Mouse (Mus musculus) midbrain, embryonic 11.5 days (tissue): ENCODE data around the gene Trem2. TPM values are rescaled to one million over a fixed set of nuclear protein-coding genes. Genes with fewer than 3 reads are reported as not detected.
"Not testable (repeated sequence)": the region's sequence is repeated elsewhere in the genome, so short reads cannot be mapped to it uniquely, and the experiment has no call there.

Source experiments
- ATAC-seq: fragments of 200-750 bp; cut with Nextera tagmentation; 2 replicates; pipeline ENCODE4 v1.8.0; 2017; ENCODE audit warnings: moderate TSS enrichment, moderate library complexity; ENCODE audit not compliant: low FRiP score
- DNase-seq: peaks from one replicate; pipeline ENCODE4 v3.0.0; 2015; ENCODE audit warnings: low spot score; ENCODE audit errors: missing footprints
- H3K27ac ChIP-seq: fragments of 300-500 bp; sonication (generic); 2 replicates; pipeline ENCODE4 v1.5.1; 2014; ENCODE audit warnings: low read depth, low read length
- H3K27me3 ChIP-seq: fragments of 300-500 bp; sonication (generic); 2 replicates; pipeline ENCODE4 v1.6.1; 2014; ENCODE audit warnings: mild to moderate bottlenecking, low read length, moderate library complexity, mixed read lengths; ENCODE audit not compliant: control insufficient read depth, insufficient read depth
- H3K36me3 ChIP-seq: fragments of 300-500 bp; sonication (generic); 2 replicates; pipeline ENCODE4 v1.6.1; 2014; ENCODE audit warnings: mild to moderate bottlenecking, low read length, moderate library complexity, mixed read lengths; ENCODE audit not compliant: control insufficient read depth, insufficient read depth
- H3K4me1 ChIP-seq: fragments of 300-500 bp; sonication (generic); 2 replicates; pipeline ENCODE4 v1.6.1; 2014; ENCODE audit warnings: low read length; ENCODE audit not compliant: control insufficient read depth, insufficient read depth
- H3K4me2 ChIP-seq: fragments of 300-500 bp; sonication (generic); 2 replicates; pipeline ENCODE4 v1.6.1; 2014; ENCODE audit warnings: mild to moderate bottlenecking, moderate library complexity
- H3K4me3 ChIP-seq: fragments of 300-500 bp; sonication (generic); 2 replicates; pipeline ENCODE4 v1.5.1; 2014; ENCODE audit warnings: low read depth, low read length
- H3K9ac ChIP-seq: fragments of 300-500 bp; sonication (generic); 2 replicates; pipeline ENCODE4 v1.6.1; 2014; ENCODE audit warnings: low read length
- H3K9me3 ChIP-seq: fragments of 300-500 bp; sonication (generic); 2 replicates; pipeline ENCODE4 v1.6.1; 2016; ENCODE audit warnings: low read length; ENCODE audit not compliant: control insufficient read depth
- WGBS: fragments of 180-500 bp; shearing (Covaris S2); extraction: QIAGEN DNeasy Blood & Tissue Kit; methylation state at CpG from one replicate; pipeline ENCODE4 v1.1.7; 2014; 5-methylcytosine and 5-hydroxymethylcytosine counted together
- polyA plus RNA-seq: library from polyadenylated mRNA; unstranded; fragments of >200 nt; fragmentation: Nextera tagmentation; extraction: Ambion mirVana; gene quantifications from 2 replicates; pipeline ENCODE4 v1.2.1, GENCODE M21; 2014

Trem2 gene
- 2.7 and 2.9 TPM in 2 replicates for polyA plus RNA-seq

- DNase-seq (no peak), ATAC-seq (no peak)
- Histone ChIP-seq H3K4me3 (no peak within 1 kb of the TSS), H3K4me1 (no peaks in the 10 kb centered on the region), H3K9me3 (no peaks in the 10 kb centered on the region), H3K36me3 (no peaks in the 10 kb centered on the region), H3K9ac (no peak within 1 kb of the TSS), H3K27me3 (no peaks in the 10 kb centered on the region), H3K27ac (no peak within 1 kb of the TSS), H3K4me2 (no peak within 1 kb of the TSS)
- WGBS, result 87% methylated on average over 5 of the region's 5 CpGs
Measured at GRCm38 (mm10) chr17:48346231-48346630, at the start of gene Trem2. Trem2 (plus strand) TSS chr17:48346401.

GRCm38 (mm10) chr17:48299203-48299602 is 47.0 kb upstream of the Trem2 start, which contains the start of gene Treml2:
Treml2 (plus strand) TSS chr17:48299498.
- DNase-seq, result no peak
- H3K9ac ChIP-seq, result no peak within 1 kb of the TSS
- no peak within 1 kb of the TSS for H3K27ac ChIP-seq
- H3K4me2 ChIP-seq, result no peak within 1 kb of the TSS
- WGBS, result 35% methylated on average over 3 of the region's 4 CpGs
- no peaks in the 10 kb centered on the region for H3K4me1 ChIP-seq
- no peak within 1 kb of the TSS for H3K4me3 ChIP-seq
- H3K27me3 ChIP-seq, result no peaks in the 10 kb centered on the region
- H3K9me3 ChIP-seq, result no peaks in the 10 kb centered on the region
- ATAC-seq, result no peak
- no peaks in the 10 kb centered on the region for H3K36me3 ChIP-seq

- Histone ChIP-seq H3K4me1 (no peaks in the 10 kb centered on the region), H3K9me3 (no peaks in the 10 kb centered on the region), H3K27me3 (no peaks in the 10 kb centered on the region), H3K4me2 (no peak overlapping the region), H3K4me3 (no peak overlapping the region), H3K27ac (no peak overlapping the region), H3K9ac (no peak overlapping the region), H3K36me3 (no peaks in the 10 kb centered on the region)
- DNase-seq (no peak), ATAC-seq (no peak)
- WGBS, result 65% methylated on average over 7 of the region's 7 CpGs
Measured at GRCm38 (mm10) chr17:48299756-48300155, 46.4 kb upstream of the Trem2 start.

- Histone ChIP-seq H3K4me1 (no peaks in the 10 kb centered on the region), H3K27me3 (no peaks in the 10 kb centered on the region), H3K4me3 (no peak overlapping the region), H3K9ac (no peak overlapping the region), H3K36me3 (no peaks in the 10 kb centered on the region), H3K27ac (no peak overlapping the region), H3K4me2 (no peak overlapping the region), H3K9me3 (no peaks in the 10 kb centered on the region)
- 72% methylated on average over 7 of the region's 7 CpGs for WGBS
- DNase-seq (no peak), ATAC-seq (no peak)
Measured at GRCm38 (mm10) chr17:48300199-48300598, 46.0 kb upstream of the Trem2 start.

GRCm38 (mm10) chr17:48300861-48301260 is 45.3 kb upstream of the Trem2 start:
- H3K36me3 ChIP-seq, result no peaks in the 10 kb centered on the region
- H3K4me2 ChIP-seq, result no peak overlapping the region
- no peak overlapping the region for H3K4me3 ChIP-seq
- no peak overlapping the region for H3K9ac ChIP-seq
- no peaks in the 10 kb centered on the region for H3K4me1 ChIP-seq
- DNase-seq (no peak), ATAC-seq (no peak)
- 84% methylated on average over 9 of the region's 9 CpGs for WGBS
- no peak overlapping the region for H3K27ac ChIP-seq
- H3K9me3 ChIP-seq, result no peaks in the 10 kb centered on the region
- no peaks in the 10 kb centered on the region for H3K27me3 ChIP-seq

- Histone ChIP-seq H3K4me1 (no peaks in the 10 kb centered on the region), H3K9me3 (no peaks in the 10 kb centered on the region), H3K4me2 (no peak overlapping the region), H3K27me3 (no peaks in the 10 kb centered on the region), H3K4me3 (no peak overlapping the region), H3K36me3 (no peaks in the 10 kb centered on the region), H3K9ac (no peak overlapping the region), H3K27ac (no peak overlapping the region)
- WGBS, result 91% methylated on average over 5 of the region's 5 CpGs
- no peak for ATAC-seq
- DNase-seq, result no peak
Measured at GRCm38 (mm10) chr17:48301792-48302191, 44.4 kb upstream of the Trem2 start.

GRCm38 (mm10) chr17:48312124-48312523 is 34.1 kb upstream of the Trem2 start:
- Histone ChIP-seq H3K4me3 (no peak overlapping the region), H3K9ac (no peak overlapping the region), H3K27me3 (no peaks in the 10 kb centered on the region), H3K9me3 (no peaks in the 10 kb centered on the region), H3K36me3 (no peaks in the 10 kb centered on the region), H3K4me1 (no peaks in the 10 kb centered on the region), H3K4me2 (no peak overlapping the region), H3K27ac (no peak overlapping the region)
- DNase-seq (no peak), ATAC-seq (no peak)
- WGBS, result 75% methylated on average over 2 of the region's 2 CpGs

- not testable (repeated sequence) for H3K27me3 ChIP-seq, H3K4me1 ChIP-seq, H3K9ac ChIP-seq, DNase-seq, H3K27ac ChIP-seq, H3K4me2 ChIP-seq, H3K4me3 ChIP-seq, ATAC-seq, H3K9me3 ChIP-seq, H3K36me3 ChIP-seq
- WGBS, result 92% methylated on average over 3 of the region's 3 CpGs
Measured at GRCm38 (mm10) chr17:48315905-48316579, 30.2 kb upstream of the Trem2 start, which contains the start of gene B430306N03Rik. B430306N03Rik (plus strand) TSS chr17:48316141.

- Histone ChIP-seq H3K36me3 (no peaks in the 10 kb centered on the region), H3K4me2 (no peak overlapping the region), H3K9ac (no peak overlapping the region), H3K4me3 (no peak overlapping the region), H3K9me3 (no peaks in the 10 kb centered on the region), H3K27ac (no peak overlapping the region), H3K4me1 (no peaks in the 10 kb centered on the region), H3K27me3 (no peaks in the 10 kb centered on the region)
- 97% methylated on average over 1 of the region's 1 CpGs for WGBS
- no peak for DNase-seq
- ATAC-seq, result no peak
Measured at GRCm38 (mm10) chr17:48318686-48319085, 27.5 kb upstream of the Trem2 start.
